Mouse (Mus musculus): ENCODE results near the gene Itpr3.

DNA sequence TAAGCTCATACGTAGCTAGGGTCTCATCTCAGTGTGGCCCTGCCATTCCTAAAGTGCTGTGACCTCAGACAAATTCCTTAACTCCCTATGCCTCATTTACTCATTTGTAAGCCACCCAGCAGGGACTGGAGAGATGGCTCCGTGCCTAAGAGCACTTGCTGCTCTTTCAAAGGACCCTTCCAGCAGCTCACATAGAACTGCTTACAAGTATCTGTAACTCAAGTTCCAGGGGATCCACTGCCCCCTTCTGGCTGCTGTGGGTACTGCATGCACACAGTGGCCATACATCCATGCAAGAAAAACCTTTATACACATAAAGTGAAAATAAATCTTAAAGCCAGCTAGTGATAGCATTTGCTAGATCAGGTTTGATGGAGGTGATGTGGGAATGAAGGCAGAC, 28.6 kb downstream of the Itpr3 start:
- TF ChIP-seq CTCF (IDR thresholded peaks at IDR 0.05; ENCODE audit: insufficient read depth, low read depth, low read length) (no peak), POLR2A (IDR thresholded peaks at IDR 0.05; ENCODE audit: insufficient read depth, low read depth, low read length) (no peak)

Measured in olfactory bulb, adult 2 months (tissue).